Mouse (Mus musculus): ENCODE results near the gene Tex52. TPM values are rescaled to one million over a fixed set of nuclear protein-coding genes. Genes with fewer than 3 reads are reported as not detected.
"Not testable (repeated sequence)": the region's sequence is repeated elsewhere in the genome, so short reads cannot be mapped to it uniquely, and the experiment has no call there.

The Tex52 gene
- polyA plus RNA-seq, 1 experiment from 2014 or later, result 0.85 TPM

GRCm38 (mm10) chr6:128376371-128377085 is 1.3 kb downstream of the Tex52 start:
- Histone ChIP-seq H3K4me1 (replicated peaks; ENCODE audit: control insufficient read depth, insufficient read depth, low read length) (peaks cover 6% of the 10 kb centered on the region; the same call in 1 of the 2 replicates), H3K36me3 (ENCODE audit: control insufficient read depth, insufficient read depth) (no peaks in the 10 kb centered on the region), H3K9me3 (ENCODE audit: control insufficient read depth, low read length) (no peaks in the 10 kb centered on the region), H3K27ac (ENCODE audit: low read length) (no peak overlapping the region), H3K27me3 (replicated peaks; ENCODE audit: control insufficient read depth, insufficient read depth, low read length) (no peaks in the 10 kb centered on the region), H3K4me2 (ENCODE audit: low read length) (no peak overlapping the region), H3K4me3 (replicated peaks; ENCODE audit: low read length) (no peak overlapping the region), H3K9ac (replicated peaks; ENCODE audit: low read depth, low read length) (no peak overlapping the region)
- 95% methylated on average over 17 of the region's 17 CpGs for WGBS
- ATAC-seq, result no peak

- H3K4me1 ChIP-seq (replicated peaks; ENCODE audit: control insufficient read depth, insufficient read depth, low read length), result peaks cover 6% of the 10 kb centered on the region; the same call in 1 of the 2 replicates
- H3K4me3 ChIP-seq (replicated peaks; ENCODE audit: low read length), result no peak overlapping the region
- H3K9me3 ChIP-seq (ENCODE audit: control insufficient read depth, low read length), result no peaks in the 10 kb centered on the region
- no peaks in the 10 kb centered on the region for H3K36me3 ChIP-seq (ENCODE audit: control insufficient read depth, insufficient read depth)
- H3K27ac ChIP-seq (ENCODE audit: low read length), result no peak overlapping the region
- no peak for ATAC-seq
- no peak overlapping the region for H3K4me2 ChIP-seq (ENCODE audit: low read length)
- WGBS, result 88% methylated on average over 16 of the region's 16 CpGs
- H3K9ac ChIP-seq (replicated peaks; ENCODE audit: low read depth, low read length), result no peak overlapping the region
- no peaks in the 10 kb centered on the region for H3K27me3 ChIP-seq (replicated peaks; ENCODE audit: control insufficient read depth, insufficient read depth, low read length)
Observed at GRCm38 (mm10) chr6:128379636-128380035, 4.4 kb downstream of the Tex52 start.

GRCm38 (mm10) chr6:128380594-128381167 is 5.4 kb downstream of the Tex52 start:
- H3K27ac ChIP-seq (ENCODE audit: low read length); H3K9me3 ChIP-seq (ENCODE audit: control insufficient read depth, low read length); H3K36me3 ChIP-seq (ENCODE audit: control insufficient read depth, insufficient read depth); H3K9ac ChIP-seq (replicated peaks; ENCODE audit: low read depth, low read length); H3K4me1 ChIP-seq (replicated peaks; ENCODE audit: control insufficient read depth, insufficient read depth, low read length); H3K4me2 ChIP-seq (ENCODE audit: low read length); H3K27me3 ChIP-seq (replicated peaks; ENCODE audit: control insufficient read depth, insufficient read depth, low read length); ATAC-seq; H3K4me3 ChIP-seq (replicated peaks; ENCODE audit: low read length): not testable (repeated sequence)
- 71% methylated on average over 1 of the region's 1 CpGs for WGBS

GRCm38 (mm10) chr6:128381254-128381653 is 6.0 kb downstream of the Tex52 start:
- Histone ChIP-seq H3K4me3 (replicated peaks; ENCODE audit: low read length) (no peak overlapping the region), H3K9ac (replicated peaks; ENCODE audit: low read depth, low read length) (no peak overlapping the region), H3K9me3 (ENCODE audit: control insufficient read depth, low read length) (no peaks in the 10 kb centered on the region), H3K27me3 (replicated peaks; ENCODE audit: control insufficient read depth, insufficient read depth, low read length) (no peaks in the 10 kb centered on the region), H3K4me1 (replicated peaks; ENCODE audit: control insufficient read depth, insufficient read depth, low read length) (no peaks in the 10 kb centered on the region), H3K27ac (ENCODE audit: low read length) (no peak overlapping the region), H3K36me3 (ENCODE audit: control insufficient read depth, insufficient read depth) (no peaks in the 10 kb centered on the region), H3K4me2 (ENCODE audit: low read length) (no peak overlapping the region)
- no peak for ATAC-seq
- 77% methylated on average over 3 of the region's 3 CpGs for WGBS

GRCm38 (mm10) chr6:128383752-128384151 is 8.5 kb downstream of the Tex52 start:
- no peaks in the 10 kb centered on the region for H3K27me3 ChIP-seq (replicated peaks; ENCODE audit: control insufficient read depth, insufficient read depth, low read length)
- no peaks in the 10 kb centered on the region for H3K36me3 ChIP-seq (ENCODE audit: control insufficient read depth, insufficient read depth)
- 79% methylated on average over 7 of the region's 7 CpGs for WGBS
- no peak overlapping the region for H3K9ac ChIP-seq (replicated peaks; ENCODE audit: low read depth, low read length)
- ATAC-seq, result no peak
- no peak overlapping the region for H3K4me2 ChIP-seq (ENCODE audit: low read length)
- no peak overlapping the region for H3K27ac ChIP-seq (ENCODE audit: low read length)
- no peaks in the 10 kb centered on the region for H3K9me3 ChIP-seq (ENCODE audit: control insufficient read depth, low read length)
- H3K4me3 ChIP-seq (replicated peaks; ENCODE audit: low read length), result no peak overlapping the region
- no peaks in the 10 kb centered on the region for H3K4me1 ChIP-seq (replicated peaks; ENCODE audit: control insufficient read depth, insufficient read depth, low read length)

GRCm38 (mm10) chr6:128385026-128385425 is 9.8 kb downstream of the Tex52 start:
- no peak overlapping the region for H3K4me2 ChIP-seq (ENCODE audit: low read length)
- WGBS, result 84% methylated on average over 1 of the region's 1 CpGs

GRCm38 (mm10) chr6:128389185-128389584 is 13.9 kb downstream of the Tex52 start:
- ATAC-seq, result no peak
- Histone ChIP-seq H3K9me3 (ENCODE audit: control insufficient read depth, low read length) (no peaks in the 10 kb centered on the region), H3K4me3 (replicated peaks; ENCODE audit: low read length) (no peak overlapping the region), H3K27ac (ENCODE audit: low read length) (no peak overlapping the region), H3K36me3 (ENCODE audit: control insufficient read depth, insufficient read depth) (no peaks in the 10 kb centered on the region), H3K4me1 (replicated peaks; ENCODE audit: control insufficient read depth, insufficient read depth, low read length) (no peaks in the 10 kb centered on the region), H3K9ac (replicated peaks; ENCODE audit: low read depth, low read length) (no peak overlapping the region), H3K4me2 (ENCODE audit: low read length) (no peak overlapping the region), H3K27me3 (replicated peaks; ENCODE audit: control insufficient read depth, insufficient read depth, low read length) (no peaks in the 10 kb centered on the region)
- WGBS, result 84% methylated on average over 1 of the region's 1 CpGs

More at GRCm38 (mm10) chr6:128385026-128385425, 9.8 kb downstream of the Tex52 start:
- Histone ChIP-seq H3K9ac (replicated peaks; ENCODE audit: low read depth, low read length) (no peak overlapping the region), H3K27ac (ENCODE audit: low read length) (no peak overlapping the region), H3K36me3 (ENCODE audit: control insufficient read depth, insufficient read depth) (no peaks in the 10 kb centered on the region), H3K27me3 (replicated peaks; ENCODE audit: control insufficient read depth, insufficient read depth, low read length) (no peaks in the 10 kb centered on the region), H3K9me3 (ENCODE audit: control insufficient read depth, low read length) (no peaks in the 10 kb centered on the region), H3K4me1 (replicated peaks; ENCODE audit: control insufficient read depth, insufficient read depth, low read length) (no peaks in the 10 kb centered on the region), H3K4me3 (replicated peaks; ENCODE audit: low read length) (no peak overlapping the region)
- ATAC-seq, result no peak

GRCm38 (mm10) chr6:128390683-128391082 is 15.4 kb downstream of the Tex52 start:
- H3K4me1 ChIP-seq (replicated peaks; ENCODE audit: control insufficient read depth, insufficient read depth, low read length), result no peaks in the 10 kb centered on the region
- no peak overlapping the region for H3K4me3 ChIP-seq (replicated peaks; ENCODE audit: low read length)
- no peak overlapping the region for H3K9ac ChIP-seq (replicated peaks; ENCODE audit: low read depth, low read length)
- 83% methylated on average over 1 of the region's 1 CpGs for WGBS
- no peak for ATAC-seq
- H3K27me3 ChIP-seq (replicated peaks; ENCODE audit: control insufficient read depth, insufficient read depth, low read length), result no peaks in the 10 kb centered on the region
- H3K9me3 ChIP-seq (ENCODE audit: control insufficient read depth, low read length), result no peaks in the 10 kb centered on the region
- no peaks in the 10 kb centered on the region for H3K36me3 ChIP-seq (ENCODE audit: control insufficient read depth, insufficient read depth)
- H3K27ac ChIP-seq (ENCODE audit: low read length), result no peak overlapping the region
- H3K4me2 ChIP-seq (ENCODE audit: low read length), result no peak overlapping the region

GRCm38 (mm10) chr6:128397574-128398261 is 22.5 kb downstream of the Tex52 start:
- H3K9ac ChIP-seq (replicated peaks; ENCODE audit: low read depth, low read length), result no peak overlapping the region
- H3K4me1 ChIP-seq (replicated peaks; ENCODE audit: control insufficient read depth, insufficient read depth, low read length), result peaks cover 6% of the 10 kb centered on the region
- H3K4me2 ChIP-seq (ENCODE audit: low read length), result no peak overlapping the region
- H3K27ac ChIP-seq (ENCODE audit: low read length), result no peak overlapping the region
- no peak overlapping the region for H3K4me3 ChIP-seq (replicated peaks; ENCODE audit: low read length)
- no peaks in the 10 kb centered on the region for H3K36me3 ChIP-seq (ENCODE audit: control insufficient read depth, insufficient read depth)
- WGBS, result 76% methylated on average over 7 of the region's 7 CpGs
- no peaks in the 10 kb centered on the region for H3K9me3 ChIP-seq (ENCODE audit: control insufficient read depth, low read length)
- H3K27me3 ChIP-seq (replicated peaks; ENCODE audit: control insufficient read depth, insufficient read depth, low read length), result no peaks in the 10 kb centered on the region
- no peak for ATAC-seq
